Mouse (Mus musculus) lung, adult 10 weeks (tissue): ENCODE measurements around the gene Rfk. TPM values are rescaled to one million over a fixed set of nuclear protein-coding genes. Genes with fewer than 3 reads are reported as not detected.

Experiments used
- polyA plus RNA-seq: library from polyadenylated mRNA; stranded (reverse); fragments of 350-450 nt; fragmentation: Illumina TruSeq; extraction: RNeasy Lipid Tissue Mini Kit (QIAGEN cat#74804); gene quantifications from one replicate; pipeline ENCODE4 v1.2.3, GENCODE M21; 2014; ENCODE audit warnings: low read depth, low replicate concordance; ENCODE audit not compliant: insufficient read depth

The Rfk gene
- 66.1 TPM for polyA plus RNA-seq

DNA sequence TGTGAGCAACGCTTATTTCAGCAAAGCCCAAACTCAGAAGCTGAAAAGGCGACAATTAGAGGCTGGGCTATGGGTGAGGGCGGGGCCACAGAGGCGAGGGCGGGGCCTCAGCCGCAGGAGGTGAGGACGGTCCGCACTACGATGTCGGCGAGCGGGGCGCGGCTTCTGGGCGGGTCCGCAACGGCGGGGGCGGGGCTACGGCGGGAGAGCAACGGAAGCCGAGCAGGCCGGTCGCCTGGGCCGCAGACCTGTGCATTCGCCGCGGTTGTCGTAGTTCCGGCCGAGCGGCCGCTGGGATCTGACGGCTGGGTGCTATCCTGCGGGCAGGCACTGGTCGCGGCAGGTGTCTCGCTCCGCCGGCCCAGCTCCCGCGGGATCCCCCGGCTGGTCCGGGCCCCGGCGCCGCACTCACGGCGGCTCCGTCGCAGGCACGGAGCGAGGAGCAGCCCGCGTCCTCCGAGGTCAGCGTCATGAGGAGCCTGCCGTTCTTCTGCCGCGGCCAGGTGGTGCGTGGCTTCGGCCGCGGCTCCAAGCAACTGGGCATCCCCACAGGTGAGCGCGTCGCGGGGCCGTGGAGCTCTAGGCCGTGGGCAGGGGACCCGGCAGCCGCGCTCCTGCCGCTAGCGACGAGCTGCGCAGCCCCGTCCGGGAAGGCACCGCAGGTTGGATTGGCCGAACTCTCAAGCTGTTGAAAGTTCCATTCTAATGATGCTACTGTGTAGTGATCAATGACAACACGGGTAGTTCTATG, at the start of gene Rfk:
Rfk (plus strand) TSS at position 203 of the 751 bp plus-strand sequence.

DNA sequence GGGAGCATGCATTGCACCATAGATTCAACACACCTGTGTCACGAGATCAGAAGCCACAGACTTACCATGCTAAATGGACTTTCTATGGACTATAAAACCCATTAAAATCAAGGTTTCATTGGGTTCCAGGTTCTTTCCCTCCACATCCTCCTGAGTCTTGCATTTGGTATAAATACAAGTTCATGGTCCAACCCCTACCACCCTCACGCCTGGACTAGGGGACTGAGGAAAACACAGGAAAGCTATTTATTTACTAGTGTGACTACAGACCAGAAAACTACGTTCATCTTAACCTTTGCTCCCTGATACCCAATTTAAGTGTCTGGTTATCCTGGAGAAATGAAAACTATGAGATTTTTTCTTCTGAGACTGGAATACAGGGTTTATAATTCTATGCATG, 21.1 kb upstream of the Rfk start, which contains the start of gene Gcnt1:
Gcnt1 (minus strand) TSS at position 144 of the 400 bp plus-strand sequence.

Other genes starting within 250 kb of the Rfk start
- gene Gcnt1, start 21.2 kb upstream of the Rfk start, polyA plus RNA-seq, result 2.6 TPM